Mouse (Mus musculus): ENCODE measurements around the gene Olfr1459. TPM values are rescaled to one million over a fixed set of nuclear protein-coding genes. Genes with fewer than 3 reads are reported as not detected.

Olfr1459 gene
- under 1 TPM in 1 of 2 experiments, not detected in 1; 0.06 TPM for total RNA-seq (2021)
- long read RNA-seq, experiment 1, result 0 reads
- long read RNA-seq, experiment 2, result 0 reads

DNA sequence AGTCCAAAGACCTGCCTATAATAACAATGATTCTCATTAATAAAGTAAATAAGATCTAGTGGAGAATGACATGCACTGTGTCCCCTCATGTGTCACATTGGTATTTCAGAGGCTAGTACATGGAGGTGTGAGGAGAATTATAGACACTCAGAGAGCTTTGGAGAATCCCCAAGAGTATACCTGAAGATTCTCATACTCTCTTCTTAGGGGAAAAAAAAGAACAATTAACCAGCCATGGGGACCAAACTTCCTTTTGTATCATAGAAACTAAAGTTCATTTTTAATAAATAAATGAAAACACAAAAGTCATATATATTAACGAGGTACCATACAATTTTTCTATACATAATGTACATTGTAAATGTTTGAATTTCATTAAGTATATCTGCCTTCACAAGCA, at the start of gene Olfr1459:
Gene Olfr1459, minus strand, starts transcription at position 101 of the 400 bp plus-strand sequence.
- DNase-seq (ENCODE audit: low spot score in 2 of 2), result no peak

DNA sequence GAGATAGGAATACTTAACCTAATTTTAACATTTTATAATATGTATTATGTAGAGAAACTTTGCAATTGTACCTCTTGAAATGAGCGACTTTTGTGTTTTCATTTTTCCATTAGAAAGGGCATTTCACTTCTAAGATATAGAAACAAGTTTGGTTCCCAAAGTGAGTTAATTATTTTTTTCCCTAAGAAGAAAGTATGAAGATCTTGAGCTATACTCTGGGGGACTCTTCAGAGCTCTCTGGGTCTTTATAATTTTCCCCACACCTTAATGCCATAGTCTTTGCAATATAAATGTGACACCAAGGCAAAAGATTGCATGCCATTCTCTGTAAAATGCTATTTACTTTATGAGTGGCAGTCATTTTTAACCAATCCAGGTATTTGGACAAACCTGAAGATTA, 36.1 kb upstream of the Olfr1459 start, which contains the start of gene Olfr1462:
Gene Olfr1462, plus strand, starts transcription at position 301 of the 400 bp plus-strand sequence.
- DNase-seq (ENCODE audit: low spot score in 2 of 2), result no peak

DNA sequence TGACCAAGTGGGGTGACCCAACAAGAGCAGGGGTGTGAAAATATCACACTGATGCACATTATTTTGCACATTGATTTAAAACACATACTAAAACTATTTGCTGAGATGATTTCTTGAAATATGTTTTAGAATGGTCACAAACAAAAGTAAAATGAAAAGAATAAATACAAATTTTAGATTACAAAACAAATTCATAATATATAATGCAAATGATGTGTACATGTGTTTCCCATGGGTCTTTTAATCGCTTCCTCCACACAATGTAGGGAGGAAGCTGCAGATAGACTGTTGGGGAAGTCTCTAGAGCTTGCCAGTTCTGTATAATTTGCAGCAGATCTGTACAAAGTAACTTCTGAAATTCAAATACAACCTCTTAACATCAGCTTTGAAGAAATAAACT, 13.4 kb upstream of the Olfr1459 start, which contains the start of gene Olfr1461:
Gene Olfr1461, plus strand, starts transcription at position 301 of the 400 bp plus-strand sequence.
- DNase-seq (ENCODE audit: low spot score in 2 of 2), result no peak

DNA sequence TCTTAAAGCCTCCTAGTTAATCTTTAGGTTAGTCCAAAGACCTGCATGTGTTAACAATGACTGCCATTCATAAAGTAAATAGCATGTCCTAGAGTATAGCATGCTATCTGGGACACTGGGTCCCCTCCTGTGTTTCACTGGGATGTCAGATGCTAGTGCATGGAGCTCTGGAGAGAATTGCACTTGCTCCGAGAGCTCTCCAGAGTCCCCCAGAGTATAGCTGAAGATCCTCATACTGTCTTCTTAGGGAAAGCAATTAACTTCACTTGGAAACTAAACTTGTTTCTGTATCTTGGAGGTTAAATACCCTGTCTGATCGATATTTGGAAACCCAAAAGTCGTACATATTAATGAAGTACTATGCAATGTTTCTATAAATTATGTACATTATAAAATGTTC, 42.7 kb downstream of the Olfr1459 start, which contains the start of gene Olfr1458:
Gene Olfr1458, minus strand, starts transcription at position 101 of the 400 bp plus-strand sequence.
- DNase-seq (ENCODE audit: low spot score in 2 of 2), result no peak

DNA sequence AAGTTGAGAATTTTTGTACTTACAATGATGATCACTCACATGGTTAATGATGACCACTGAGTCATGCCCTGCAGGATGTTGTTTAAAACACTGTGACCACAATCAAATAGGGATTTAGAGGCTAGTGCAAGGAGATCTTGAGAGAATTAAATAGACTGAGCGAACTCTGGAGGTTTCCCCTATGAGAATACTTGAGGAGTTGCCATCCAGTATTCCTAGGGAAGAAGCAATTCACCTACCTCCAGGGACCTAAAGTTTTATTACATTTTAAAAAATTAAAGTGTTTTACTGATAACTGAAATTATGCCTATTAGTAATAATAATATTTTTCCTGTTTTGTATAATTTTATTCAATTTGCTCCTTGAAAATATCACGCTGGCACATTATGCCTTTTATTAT, 51.6 kb downstream of the Olfr1459 start, which contains the start of gene Olfr1457:
Gene Olfr1457, minus strand, starts transcription at position 101 of the 400 bp plus-strand sequence.
- no peak for DNase-seq (ENCODE audit: low spot score in 2 of 2)

DNA sequence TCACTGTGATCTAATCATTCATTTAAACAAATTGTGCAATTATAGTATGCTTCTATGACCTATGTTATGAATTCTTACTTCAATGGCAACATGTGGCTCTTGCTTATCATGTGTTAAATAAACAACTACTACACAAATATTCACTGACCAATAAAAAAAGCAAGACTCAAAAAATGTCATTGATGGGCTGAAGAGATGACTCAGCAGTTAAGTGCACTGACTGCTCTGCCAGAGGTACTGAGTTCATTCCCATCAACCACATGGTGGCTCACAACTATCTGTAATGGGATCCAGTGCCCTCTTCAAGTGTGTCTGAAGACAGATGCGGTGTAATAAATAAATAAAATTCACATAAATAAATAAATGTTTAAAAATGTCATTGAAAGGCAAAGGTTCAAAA, 55.4 kb downstream of the Olfr1459 start:
- no peak for DNase-seq (ENCODE audit: low spot score in 2 of 2)

Other genes starting within 250 kb of the Olfr1459 start
- gene Olfr1447, start 245.8 kb downstream of the Olfr1459 start, total RNA-seq (2021), result not detected
- gene Olfr1448, start 225.1 kb downstream of the Olfr1459 start, total RNA-seq (2021), result not detected
- not detected for gene Olfr1449, start 218.7 kb downstream of the Olfr1459 start, total RNA-seq (2021)
- not detected for gene Olfr1450, start 199.3 kb downstream of the Olfr1459 start, total RNA-seq (2021)
- not detected for gene Olfr1451, start 154.5 kb downstream of the Olfr1459 start, total RNA-seq (2021)
- not detected for gene Olfr1453, start 121.2 kb downstream of the Olfr1459 start, total RNA-seq (2021)
- not detected for gene Olfr1454, start 88.9 kb downstream of the Olfr1459 start, total RNA-seq (2021)
- gene Olfr1457, start 51.7 kb downstream of the Olfr1459 start, total RNA-seq (2021), result not detected
- gene Olfr1458, start 42.8 kb downstream of the Olfr1459 start, total RNA-seq (2021), result not detected
- not detected for gene Olfr1461, start 13.5 kb upstream of the Olfr1459 start, total RNA-seq (2021)
- not detected for gene Olfr1462, start 36.2 kb upstream of the Olfr1459 start, total RNA-seq (2021)
- gene Olfr1463, start 81.8 kb upstream of the Olfr1459 start, total RNA-seq (2021), result not detected
- not detected for gene Olfr1465, start 166.0 kb upstream of the Olfr1459 start, total RNA-seq (2021)
- gene Olfr1466, start 189.3 kb upstream of the Olfr1459 start, total RNA-seq (2021), result not detected
- gene Olfr1467, start 212.7 kb upstream of the Olfr1459 start, total RNA-seq (2021), result not detected